Mouse (Mus musculus) mouse embryonic stem cell (cell line): ENCODE data around the gene Dlg1.

Source experiments
- in situ Hi-C, 2 experiments: fragments of 300-500 bp; cut with MboI; formaldehyde crosslinking; loops; 1 replicate in 1 of 2; 3 replicates in 1 of 2; pipeline ENCODE4 v1.14.3; 2019 to 2020; ENCODE audit warnings: low sequenced_read_pairs in 2 of 2, low pct_unique_long_range_greater_than_20kb in 1 of 2, mixed read lengths in 1 of 2; ENCODE audit not compliant: unreplicated experiment in 1 of 2

Dlg1 gene

DNA sequence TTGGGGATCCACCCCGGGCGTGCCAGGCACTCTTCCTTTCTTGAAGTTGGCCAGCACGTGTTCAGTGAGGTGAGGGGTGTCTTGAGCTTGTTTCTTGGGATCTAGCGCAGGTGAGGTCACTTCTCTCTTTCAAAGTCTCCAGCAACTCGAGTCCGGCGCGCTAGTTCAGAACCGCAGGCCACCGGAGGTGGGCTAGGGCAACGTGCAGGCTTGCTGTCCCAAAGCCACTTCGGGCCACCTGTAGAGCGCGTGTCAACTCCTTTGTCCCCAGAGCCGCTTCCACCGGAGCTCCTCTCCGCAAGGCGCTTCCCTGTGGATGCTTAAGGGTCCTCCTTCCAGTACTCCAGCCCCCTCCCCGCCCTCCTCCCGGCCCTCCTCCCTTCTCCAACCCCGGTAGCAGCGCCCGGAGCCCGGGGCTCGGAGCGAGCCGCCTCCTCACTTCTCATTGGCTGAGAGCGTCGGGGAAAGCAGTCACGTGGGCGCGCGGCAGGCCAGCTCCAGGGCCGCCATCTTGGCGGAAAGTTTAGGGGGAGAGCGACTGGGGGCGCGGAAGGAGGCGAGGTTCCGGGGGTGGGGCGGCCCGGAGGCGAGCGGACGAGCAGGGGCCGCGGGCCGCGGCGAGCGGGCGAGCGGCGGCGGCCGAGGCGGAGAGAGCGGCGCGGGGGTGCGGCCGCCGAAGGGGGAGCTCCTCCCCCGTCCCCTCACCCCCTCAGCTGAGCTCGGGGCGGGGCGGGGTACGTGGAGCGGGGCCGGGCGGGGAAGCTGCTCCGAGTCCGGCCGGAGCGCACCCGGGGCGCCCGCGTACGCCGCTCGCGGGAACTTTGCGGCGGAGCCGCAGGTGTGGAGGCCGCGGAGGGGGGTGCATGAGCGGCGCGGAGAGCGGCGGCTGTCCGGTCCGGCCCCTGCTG lies at the start of gene Dlg1:
Gene Dlg1, plus strand, starts transcription at position 65 of the 908 bp plus-strand sequence.
- in situ Hi-C loops, result no loop called here

DNA sequence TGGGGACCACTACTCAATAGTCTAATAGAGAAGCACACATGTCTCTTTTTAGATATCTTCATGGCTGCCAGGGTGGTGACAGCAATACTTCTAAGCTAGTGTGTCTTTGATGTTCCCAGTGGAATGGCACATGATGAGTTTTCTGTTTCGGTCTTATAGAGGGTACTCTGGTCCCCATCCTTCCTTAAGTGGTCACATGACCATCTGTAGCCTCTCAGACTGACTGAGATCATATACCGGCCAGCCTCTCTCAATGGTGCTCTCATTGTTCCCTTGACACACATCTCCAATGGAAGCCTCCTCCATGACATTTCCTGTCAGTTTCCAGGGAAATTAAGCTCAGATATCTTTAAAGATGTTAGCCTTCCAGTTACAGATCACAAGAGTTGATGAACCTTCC lies 46.9 kb upstream of the Dlg1 start:
- in situ Hi-C loops, result no loop called here

DNA sequence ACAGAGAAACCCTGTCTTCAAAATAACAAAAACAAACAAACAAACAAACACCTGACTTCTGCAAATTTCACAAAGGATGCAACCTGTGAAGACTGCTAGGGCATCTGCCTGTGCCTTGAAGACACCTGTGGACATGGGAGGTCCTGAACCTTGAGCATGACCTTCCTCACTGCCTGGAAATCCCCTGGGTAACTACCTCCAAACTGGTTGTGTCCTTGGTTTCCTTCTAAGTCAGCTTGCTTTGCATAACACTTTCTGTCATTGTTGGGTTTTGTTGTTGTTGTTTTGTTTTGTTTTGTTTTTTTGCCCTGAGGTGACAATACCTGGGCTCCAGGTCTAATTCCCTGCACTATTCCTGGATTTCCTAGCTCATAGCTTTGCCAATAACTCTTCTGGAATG lies 46.1 kb upstream of the Dlg1 start:
- in situ Hi-C loops, result no loop called here

DNA sequence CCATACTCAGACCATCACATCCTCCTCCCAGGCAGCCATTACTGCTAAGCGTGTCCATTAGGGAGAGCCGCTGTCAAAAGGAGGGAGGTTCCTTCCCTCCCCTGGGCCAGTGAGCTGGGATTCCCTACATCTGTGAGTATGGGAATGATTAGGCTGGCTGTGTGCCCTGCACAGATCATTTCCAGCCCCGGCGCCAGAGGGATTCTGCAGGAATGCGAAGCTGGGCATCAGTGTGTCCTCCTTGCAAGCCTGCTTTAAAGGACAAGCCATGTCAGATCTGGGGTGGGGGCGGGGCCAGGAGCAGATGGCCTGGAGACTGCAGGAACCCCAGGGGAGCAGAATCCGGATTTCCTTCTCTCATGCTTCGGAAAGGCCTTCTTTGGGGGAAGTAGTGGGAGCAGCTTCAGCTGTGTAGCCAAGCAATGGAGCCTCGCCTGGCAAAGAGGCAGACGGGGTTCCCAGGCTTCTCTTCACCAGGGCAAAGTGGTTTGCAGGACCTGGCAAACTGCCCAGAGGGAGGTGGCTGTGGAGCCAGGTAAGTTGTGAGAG lies 45.3 kb upstream of the Dlg1 start:
- in situ Hi-C loops, result no loop called here

DNA sequence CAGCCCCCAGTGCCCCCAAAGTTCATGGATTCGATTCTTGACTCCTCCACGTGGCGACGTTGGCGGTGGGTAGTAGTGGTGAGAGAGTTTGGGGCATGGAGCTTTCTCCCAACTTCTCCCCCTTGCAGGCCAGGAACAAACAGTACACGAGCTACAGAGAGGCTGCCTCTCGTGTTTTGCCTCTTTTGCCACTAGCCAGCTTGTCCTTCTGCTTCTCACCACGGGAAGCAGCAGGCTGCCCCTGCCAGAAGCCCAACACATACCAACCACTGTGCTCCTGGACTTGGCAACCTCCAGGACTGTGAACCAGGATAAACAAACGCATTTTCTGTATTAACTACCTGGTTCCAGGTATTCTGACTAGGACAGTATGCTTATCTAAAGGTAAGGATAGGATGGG lies 44.6 kb upstream of the Dlg1 start:
- in situ Hi-C loops, result no loop called here

DNA sequence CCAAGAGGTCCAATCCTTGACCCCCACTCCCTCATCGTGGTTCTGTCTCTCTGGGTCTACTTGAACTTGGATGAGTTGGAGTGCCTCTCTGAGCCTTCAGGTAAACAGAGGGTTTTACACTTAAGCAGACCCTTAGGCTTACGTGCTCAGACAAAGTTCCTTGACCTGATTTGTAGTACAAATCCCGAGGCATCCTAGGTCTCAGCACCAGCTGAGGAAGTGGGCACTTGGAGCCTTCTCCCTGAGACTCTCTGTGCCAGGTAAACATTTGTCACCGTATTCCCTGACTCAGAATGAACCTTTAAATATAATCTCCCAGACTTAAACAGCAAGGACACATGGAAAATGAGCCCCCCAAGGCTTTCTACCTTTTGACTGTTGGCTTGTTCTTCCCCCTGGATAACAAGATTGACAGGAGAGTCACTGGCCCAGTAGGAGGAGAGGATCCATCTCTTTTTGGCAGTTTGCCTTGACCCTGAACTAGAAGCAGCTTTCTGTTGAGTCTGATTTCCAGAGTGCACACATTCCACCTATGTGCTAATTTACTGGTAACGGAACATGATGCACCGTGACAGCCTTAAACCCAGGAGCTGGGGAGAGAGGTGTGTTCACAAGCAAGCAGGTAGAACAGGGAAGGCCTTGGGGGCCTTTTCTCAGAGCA lies 43.4 kb upstream of the Dlg1 start:
- in situ Hi-C loops, result no loop called here

DNA sequence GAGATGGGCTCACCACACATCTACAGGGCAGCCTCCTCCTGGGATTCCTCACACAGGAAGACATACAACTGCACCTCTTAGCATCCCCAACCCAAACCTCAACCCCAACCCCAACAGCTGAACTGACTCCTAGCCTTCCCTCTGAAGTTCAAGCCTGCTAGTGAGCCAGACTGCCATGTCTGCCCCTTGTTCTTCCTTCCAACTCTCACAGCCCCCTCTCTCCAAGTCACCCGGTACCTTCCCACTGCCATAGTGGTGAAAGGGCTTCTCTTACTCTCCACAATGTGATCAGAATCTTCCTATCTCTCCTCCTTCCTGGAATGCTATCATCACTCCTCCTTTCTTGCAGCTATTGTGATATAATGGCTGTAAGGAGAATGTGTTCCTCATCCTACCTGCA lies 40.9 kb upstream of the Dlg1 start:
- in situ Hi-C loops, result no loop called here

DNA sequence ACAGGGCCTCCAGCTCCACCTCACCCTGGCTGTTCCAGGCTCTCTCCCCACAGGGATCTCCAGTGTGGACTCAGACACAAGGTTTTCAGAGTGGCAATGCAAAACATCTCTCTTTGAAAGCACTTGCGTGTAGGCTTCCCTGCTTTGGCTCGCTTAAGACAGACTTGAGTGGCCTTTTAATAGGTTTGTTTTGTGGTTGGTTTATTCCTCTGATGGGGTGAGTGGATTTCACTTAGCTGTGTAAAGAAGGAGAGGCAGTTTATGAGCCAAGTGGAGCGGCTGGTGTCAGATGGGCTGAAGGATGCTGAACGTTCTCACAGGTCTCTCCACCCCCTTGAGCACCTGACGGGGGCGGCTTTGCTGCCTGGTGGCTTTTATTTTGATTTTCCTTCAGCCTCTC lies 40.1 kb upstream of the Dlg1 start:
- in situ Hi-C loops, result no loop called here

DNA sequence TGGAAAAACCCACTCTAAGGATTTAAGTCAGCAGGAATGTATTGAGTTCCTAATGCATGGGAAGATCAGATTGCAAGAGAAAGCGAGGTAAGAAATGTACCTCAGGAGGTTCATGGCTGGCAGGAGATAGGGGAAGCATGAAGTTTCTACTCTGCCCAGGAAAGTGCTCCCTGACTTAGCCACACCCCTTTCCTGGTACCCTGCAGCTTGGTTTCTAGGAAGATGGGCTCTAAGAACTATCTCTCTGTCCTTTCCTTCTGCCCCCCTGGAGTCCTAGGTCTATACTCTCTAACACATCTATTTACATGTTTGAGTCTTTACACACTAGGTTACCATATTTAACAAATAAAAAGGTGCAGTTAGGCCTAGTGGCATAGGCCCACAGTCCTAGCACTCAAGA lies 38.5 kb upstream of the Dlg1 start:
- in situ Hi-C loops, result no loop called here

DNA sequence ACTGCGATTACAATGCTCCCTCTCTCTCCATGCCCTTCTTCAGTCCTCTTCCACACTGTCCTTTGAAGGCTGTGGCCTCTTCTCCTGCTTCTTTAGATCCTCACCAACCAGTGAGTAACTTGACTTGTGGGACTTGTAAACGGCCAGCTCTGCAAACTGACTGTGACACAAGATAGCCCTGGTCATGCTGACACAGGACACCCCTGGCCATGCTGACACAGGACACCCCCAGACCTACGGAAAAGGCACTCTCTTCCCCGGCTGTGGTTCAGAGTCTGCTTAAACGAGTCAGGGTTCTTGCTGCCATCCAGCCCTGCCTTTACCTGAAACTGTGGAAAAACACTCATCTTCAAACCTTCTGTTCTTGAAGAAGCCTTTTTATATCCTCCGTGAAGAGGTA lies 36.9 kb upstream of the Dlg1 start:
- in situ Hi-C loops, result no loop called here

DNA sequence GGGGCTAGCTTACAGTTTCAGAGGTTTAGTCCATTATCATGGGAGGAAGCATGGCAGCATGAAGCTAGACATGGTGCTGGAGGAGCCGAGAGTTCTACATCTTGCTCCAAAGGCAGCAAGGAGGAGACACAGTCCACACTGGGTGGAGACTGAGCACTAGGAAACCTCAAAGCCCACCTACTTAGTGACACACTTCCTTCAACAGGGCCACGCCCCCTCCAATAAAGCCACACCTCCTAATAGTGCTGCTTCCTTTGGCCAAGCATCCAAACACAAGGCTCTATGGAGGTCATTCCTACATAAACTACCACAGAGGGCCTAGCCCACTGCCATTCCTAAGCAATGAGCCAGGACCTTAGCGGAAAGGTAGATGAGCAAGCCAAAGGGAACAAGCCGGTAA lies 32.9 kb upstream of the Dlg1 start:
- in situ Hi-C loops, result no loop called here

DNA sequence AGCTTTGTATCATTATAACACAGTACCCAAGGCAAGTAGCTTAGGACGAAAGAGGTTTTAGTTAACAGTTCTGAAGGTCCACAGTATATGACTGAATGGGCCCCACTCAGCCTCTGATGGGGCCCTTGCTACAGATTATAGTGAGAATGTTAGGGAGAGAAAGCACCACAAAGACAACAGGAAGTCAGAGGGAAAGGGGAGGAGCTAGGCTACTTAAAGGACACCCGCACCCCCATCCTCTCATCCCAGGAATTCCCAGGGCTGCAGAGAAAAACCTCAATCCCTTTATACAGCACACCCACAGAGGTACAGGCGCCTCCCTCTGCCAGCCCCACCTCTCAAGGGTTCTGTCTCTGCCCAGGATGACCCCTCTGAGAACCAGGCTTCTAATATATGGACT lies 32.2 kb upstream of the Dlg1 start:
- in situ Hi-C loops, result no loop called here

DNA sequence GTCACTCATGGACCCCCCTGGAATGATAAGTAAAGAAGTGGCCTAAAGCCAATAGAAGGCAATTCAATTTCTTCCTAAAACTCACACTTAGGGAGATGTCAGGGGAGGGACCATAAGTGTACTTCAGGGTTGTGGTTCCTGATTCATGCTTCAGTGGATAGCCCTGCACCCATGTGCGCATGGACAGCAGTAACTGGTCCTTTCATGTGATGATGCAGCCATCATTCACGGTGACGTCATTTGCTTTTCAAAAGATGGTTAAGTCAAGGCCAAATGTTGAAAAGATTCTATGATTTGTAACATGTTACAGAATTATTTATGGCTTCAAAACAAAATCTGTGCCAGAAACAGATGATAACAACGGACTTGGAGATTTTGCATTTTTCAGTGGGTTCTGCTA lies 28.9 kb upstream of the Dlg1 start:
- in situ Hi-C loops, result no loop called here

DNA sequence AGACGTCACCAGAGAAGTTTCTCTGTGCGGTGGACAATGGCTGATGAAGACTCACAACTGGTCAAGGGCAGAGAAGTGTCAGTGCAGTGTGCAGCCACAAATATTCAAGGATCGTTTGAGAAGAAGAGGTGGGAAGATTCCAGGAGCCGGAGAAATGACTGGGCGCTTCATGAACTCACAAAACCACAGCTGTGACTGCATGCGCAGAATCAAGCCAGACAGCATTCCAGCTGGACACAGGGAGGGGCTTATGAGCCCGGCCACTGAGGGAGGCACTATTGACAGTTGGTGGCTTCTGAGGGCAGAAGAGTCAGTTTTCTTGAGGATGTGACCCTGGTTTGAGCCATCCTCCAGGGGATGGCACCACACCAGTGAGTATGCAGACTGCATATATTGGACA lies 24.9 kb upstream of the Dlg1 start:
- in situ Hi-C loops, result no loop called here

DNA sequence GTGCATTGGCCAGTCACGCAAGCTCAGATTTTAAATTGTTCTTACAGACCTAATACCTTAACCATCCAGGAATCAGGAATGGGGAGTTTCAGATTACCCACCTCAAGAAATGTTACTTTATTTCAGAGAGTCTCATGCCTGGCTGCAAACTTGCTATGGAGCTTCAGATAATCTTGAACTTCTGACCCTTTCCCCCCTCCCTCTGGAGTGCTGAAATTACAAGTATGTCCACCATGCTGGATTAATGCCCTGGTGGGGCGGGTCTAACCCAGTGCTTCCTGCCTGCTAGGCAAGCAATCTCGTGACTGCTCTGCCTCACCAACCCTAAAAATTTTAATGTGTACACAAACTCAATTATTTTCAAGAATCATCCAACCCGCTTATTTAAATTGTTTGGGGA lies 23.3 kb upstream of the Dlg1 start:
- in situ Hi-C loops, result no loop called here

DNA sequence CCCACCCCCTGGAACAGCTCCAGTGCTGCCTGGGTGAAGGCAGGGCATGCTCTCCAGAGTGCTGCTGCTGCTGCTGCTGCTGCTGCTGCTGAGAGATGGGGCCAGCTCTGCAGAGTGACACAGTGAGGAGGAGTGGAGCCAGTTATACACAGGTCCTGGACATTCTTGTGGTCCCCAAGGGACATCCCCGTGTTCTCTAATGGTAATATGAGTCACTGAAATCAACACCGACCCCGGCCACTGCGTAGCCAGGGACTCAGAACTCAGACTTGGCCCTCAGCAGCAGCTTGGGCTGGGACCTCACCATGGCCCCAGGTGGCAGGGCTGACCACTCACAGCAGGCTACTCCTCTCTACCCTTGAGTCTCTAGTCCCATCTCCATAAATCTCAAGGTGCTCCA lies 21.5 kb upstream of the Dlg1 start:
- in situ Hi-C loops, result no loop called here

DNA sequence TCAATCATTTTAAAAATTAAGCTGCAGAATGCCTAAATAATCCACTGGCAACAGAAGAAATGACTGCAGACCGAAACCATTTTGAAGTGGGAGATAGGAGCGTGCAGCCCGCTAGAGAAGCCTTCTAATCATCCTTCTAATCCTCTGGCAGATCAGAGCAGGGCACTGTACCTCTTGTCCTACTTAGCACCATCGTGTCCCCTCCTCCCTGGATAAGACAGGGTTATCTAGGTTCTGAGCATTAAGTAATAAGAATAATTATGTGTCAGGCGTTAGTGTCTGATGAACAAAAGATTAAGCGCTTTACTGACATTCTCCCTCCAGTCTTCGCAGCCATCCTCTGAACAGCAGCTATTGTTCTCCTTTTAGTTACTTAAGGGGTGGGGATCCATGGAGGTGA lies 16.0 kb upstream of the Dlg1 start:
- in situ Hi-C loops, result no loop called here

DNA sequence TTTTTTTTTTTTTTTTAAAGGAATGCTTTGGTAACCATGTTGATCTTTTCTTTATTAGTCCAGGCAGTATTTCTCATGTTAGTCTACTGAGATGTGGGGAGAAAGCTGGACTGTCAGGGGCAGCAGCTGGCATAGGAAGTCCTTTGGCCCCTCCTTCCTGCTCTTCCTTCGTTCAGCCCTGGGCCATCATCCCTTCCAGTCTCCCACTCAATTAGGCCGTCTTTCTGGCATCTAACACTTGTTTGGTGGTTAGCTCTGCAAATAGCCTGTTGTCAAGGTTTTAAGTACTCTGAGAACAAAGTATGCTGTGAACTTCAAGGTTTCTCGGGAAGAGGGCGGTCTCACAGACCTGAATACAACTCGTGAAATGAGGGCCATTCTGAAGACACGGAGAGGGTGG lies 12.5 kb upstream of the Dlg1 start:
- in situ Hi-C loops, result no loop called here

DNA sequence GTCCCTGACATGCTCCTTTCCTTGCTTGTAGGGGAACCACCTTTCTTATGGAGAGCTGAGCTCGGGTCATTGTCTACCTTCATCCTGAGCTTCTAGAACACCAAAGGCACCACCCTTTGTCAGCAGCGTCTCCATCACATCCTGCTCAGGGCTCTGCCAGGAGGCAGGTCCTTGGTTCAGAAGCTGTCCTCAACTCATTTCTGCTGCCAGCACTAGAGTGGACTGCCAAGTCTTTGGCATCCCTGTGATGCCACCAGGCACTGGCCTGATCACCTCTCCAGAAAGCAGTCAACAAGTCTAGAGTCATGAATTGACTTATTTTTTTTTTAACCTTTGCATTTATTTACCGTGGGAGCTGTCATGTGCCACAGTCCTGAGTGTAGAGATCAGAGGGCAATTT lies 11.7 kb upstream of the Dlg1 start:
- in situ Hi-C loops, result no loop called here
